Mouse (Mus musculus) intestine, embryonic 16.5 days (tissue): ENCODE results near the gene Olfr605. TPM values are rescaled to one million over a fixed set of nuclear protein-coding genes. Genes with fewer than 3 reads are reported as not detected.
"Not testable (repeated sequence)": the region's sequence is repeated elsewhere in the genome, so short reads cannot be mapped to it uniquely, and the experiment has no call there.

Experiments
- ATAC-seq: fragments of 200-750 bp; cut with Nextera tagmentation; 2 replicates; pipeline ENCODE4 v1.8.0; 2017; ENCODE audit warnings: moderate TSS enrichment, moderate library complexity
- H3K27ac ChIP-seq: fragments of 300-500 bp; sonication (generic); 2 replicates; pipeline ENCODE4 v1.5.1; 2014; ENCODE audit warnings: mild to moderate bottlenecking, low read length
- H3K27me3 ChIP-seq: fragments of 300-500 bp; sonication (generic); replicated peaks from 2 replicates; pipeline ENCODE4 v1.6.1; 2014; ENCODE audit warnings: low read length, control low read depth, mixed read lengths; ENCODE audit not compliant: control insufficient read depth, insufficient read depth
- H3K36me3 ChIP-seq: fragments of 300-500 bp; sonication (generic); 2 replicates; pipeline ENCODE4 v1.6.1; 2014; ENCODE audit warnings: low read length, control low read depth; ENCODE audit not compliant: control insufficient read depth, insufficient read depth
- H3K4me1 ChIP-seq: fragments of 300-500 bp; sonication (generic); 2 replicates; pipeline ENCODE4 v1.6.1; 2014; ENCODE audit warnings: low read length, control low read depth, mixed read lengths; ENCODE audit not compliant: control insufficient read depth, insufficient read depth
- H3K4me2 ChIP-seq: fragments of 300-500 bp; sonication (generic); 2 replicates; pipeline ENCODE4 v1.6.1; 2014; ENCODE audit warnings: low read depth, low read length, control low read depth
- H3K4me3 ChIP-seq: fragments of 300-500 bp; sonication (generic); 2 replicates; pipeline ENCODE4 v1.5.1; 2014; ENCODE audit warnings: mild to moderate bottlenecking, low read length
- H3K9ac ChIP-seq: fragments of 300-500 bp; sonication (generic); 2 replicates; pipeline ENCODE4 v1.6.1; 2014; ENCODE audit warnings: low read depth, low read length
- H3K9me3 ChIP-seq: fragments of 300-500 bp; sonication (generic); 2 replicates; pipeline ENCODE4 v1.6.1; 2016; ENCODE audit warnings: low read length, control low read depth; ENCODE audit not compliant: control insufficient read depth
- WGBS: fragments of 180-500 bp; shearing (Covaris S2); extraction: QIAGEN DNeasy Blood & Tissue Kit; methylation state at CpG from one replicate; pipeline ENCODE4 v1.1.7; 2014; 5-methylcytosine and 5-hydroxymethylcytosine counted together
- polyA plus RNA-seq: library from polyadenylated mRNA; unstranded; fragments of >200 nt; fragmentation: Nextera tagmentation; extraction: Ambion mirVana; gene quantifications from 2 replicates; pipeline ENCODE4 v1.2.1, GENCODE M21; 2015

Gene Olfr605
- polyA plus RNA-seq = not detected in 2 replicates

DNA sequence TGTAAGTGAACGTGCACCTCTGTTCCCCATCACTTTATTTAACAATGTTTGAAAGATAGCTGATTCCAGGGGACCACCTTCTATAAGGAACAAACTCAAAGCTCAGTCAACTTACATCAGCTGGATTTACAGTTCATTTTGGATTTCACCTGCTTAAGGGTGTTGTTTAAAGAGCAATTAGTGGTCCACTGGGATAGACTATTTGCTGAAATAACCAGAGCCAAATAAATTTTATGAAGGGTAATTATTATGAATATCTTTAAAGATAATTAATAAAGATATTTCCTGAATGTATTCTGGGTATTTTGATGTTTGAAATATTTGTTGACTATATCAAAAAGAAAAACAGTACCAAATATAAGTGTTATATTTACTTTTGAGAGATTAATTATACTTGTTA lies at the start of gene Olfr605:
Gene Olfr605 (minus strand): TSS at position 101 of the 400 bp plus-strand sequence.
- H3K36me3 ChIP-seq = no peaks in the 10 kb centered on the region
- 75% methylated on average over 1 of the region's 1 CpGs for WGBS
- H3K27me3 ChIP-seq = no peaks in the 10 kb centered on the region
- no peak within 1 kb of the TSS for H3K9ac ChIP-seq
- H3K4me3 ChIP-seq = no peak within 1 kb of the TSS
- no peak within 1 kb of the TSS for H3K27ac ChIP-seq
- no peak within 1 kb of the TSS for H3K4me2 ChIP-seq
- no peak for ATAC-seq
- no peaks in the 10 kb centered on the region for H3K9me3 ChIP-seq
- no peaks in the 10 kb centered on the region for H3K4me1 ChIP-seq

DNA sequence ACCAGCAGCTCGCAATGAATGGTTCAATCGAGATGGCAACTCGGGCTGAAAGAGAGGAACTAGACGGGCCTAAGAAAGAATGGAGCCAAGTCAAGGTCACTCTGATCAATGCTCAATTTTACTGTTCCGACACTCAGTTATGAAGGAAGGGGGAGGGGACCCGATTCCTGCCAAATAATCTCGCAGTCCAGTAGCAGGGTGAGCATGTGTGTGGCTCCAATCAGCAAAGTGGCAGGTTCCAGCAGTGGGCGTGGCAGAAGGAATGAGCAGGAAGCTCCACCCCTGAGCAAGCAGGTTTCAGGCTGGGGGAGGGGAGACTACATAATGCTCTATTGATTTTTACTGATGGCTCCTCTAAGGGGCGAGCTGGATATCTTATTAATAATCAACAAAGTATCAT lies 31.9 kb upstream of the Olfr605 start:
- not testable (repeated sequence) for H3K4me2 ChIP-seq, H3K4me1 ChIP-seq, H3K9me3 ChIP-seq, ATAC-seq, H3K4me3 ChIP-seq, H3K27ac ChIP-seq, H3K9ac ChIP-seq, H3K27me3 ChIP-seq, H3K36me3 ChIP-seq
- whole genome bisulfite sequencing = 76% methylated on average over 9 of the region's 9 CpGs

DNA sequence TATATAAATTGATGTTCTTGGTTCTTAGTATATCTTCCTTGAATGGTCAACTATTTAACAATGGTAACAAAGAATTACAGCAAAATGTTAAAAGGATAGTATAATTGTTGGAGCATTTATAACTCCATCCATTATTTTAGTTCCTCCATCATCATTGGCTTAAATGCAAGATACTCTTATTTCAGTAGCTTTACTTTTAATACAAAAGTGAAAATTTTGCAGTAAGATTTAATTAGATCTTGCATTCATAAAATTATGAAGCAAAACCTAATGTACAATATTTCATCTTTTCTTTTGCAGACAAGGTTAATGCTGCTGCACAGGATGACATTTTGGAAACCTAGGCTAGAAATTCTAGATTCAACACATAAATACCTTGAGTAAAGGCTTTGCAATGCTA lies 24.3 kb upstream of the Olfr605 start, which contains the start of gene Olfr608:
Gene Olfr608 (plus strand): TSS at position 301 of the 400 bp plus-strand sequence.
- H3K27ac ChIP-seq = no peak within 1 kb of the TSS
- ATAC-seq = no peak
- no peak within 1 kb of the TSS for H3K9ac ChIP-seq

DNA sequence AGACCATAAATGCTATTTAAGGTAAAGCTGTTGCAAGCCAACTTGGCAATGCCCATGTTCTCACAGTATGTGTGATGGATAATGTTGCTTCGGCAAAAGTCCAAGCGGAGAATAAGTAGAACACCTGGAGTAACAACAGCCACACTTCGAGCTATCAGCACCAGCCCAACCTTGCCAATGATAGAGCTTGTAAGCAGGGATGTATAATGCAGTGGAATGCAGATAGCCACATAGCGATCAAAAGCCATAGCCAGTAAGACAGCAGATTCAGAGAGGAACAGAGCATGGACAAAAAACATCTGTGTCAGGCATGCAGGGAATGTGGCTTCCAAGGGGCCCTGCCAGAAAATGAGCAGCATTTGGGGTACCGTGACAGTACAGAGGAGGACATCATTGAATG lies 15.4 kb upstream of the Olfr605 start:
- no peak overlapping the region for H3K9ac ChIP-seq
- H3K4me1 ChIP-seq = no peaks in the 10 kb centered on the region
- no peaks in the 10 kb centered on the region for H3K27me3 ChIP-seq
- no peak overlapping the region for H3K4me2 ChIP-seq
- 87% methylated on average over 5 of the region's 5 CpGs for WGBS
- H3K36me3 ChIP-seq = no peaks in the 10 kb centered on the region
- H3K27ac ChIP-seq = no peak overlapping the region
- no peak overlapping the region for H3K4me3 ChIP-seq
- ATAC-seq = no peak
- no peaks in the 10 kb centered on the region for H3K9me3 ChIP-seq

More for the DNA sequence above, 24.3 kb upstream of the Olfr605 start, which contains the start of gene Olfr608:
- no peaks in the 10 kb centered on the region for H3K27me3 ChIP-seq
- H3K4me2 ChIP-seq = no peak within 1 kb of the TSS
- H3K9me3 ChIP-seq = no peaks in the 10 kb centered on the region
- H3K36me3 ChIP-seq = no peaks in the 10 kb centered on the region
- no peaks in the 10 kb centered on the region for H3K4me1 ChIP-seq
- H3K4me3 ChIP-seq = no peak within 1 kb of the TSS

DNA sequence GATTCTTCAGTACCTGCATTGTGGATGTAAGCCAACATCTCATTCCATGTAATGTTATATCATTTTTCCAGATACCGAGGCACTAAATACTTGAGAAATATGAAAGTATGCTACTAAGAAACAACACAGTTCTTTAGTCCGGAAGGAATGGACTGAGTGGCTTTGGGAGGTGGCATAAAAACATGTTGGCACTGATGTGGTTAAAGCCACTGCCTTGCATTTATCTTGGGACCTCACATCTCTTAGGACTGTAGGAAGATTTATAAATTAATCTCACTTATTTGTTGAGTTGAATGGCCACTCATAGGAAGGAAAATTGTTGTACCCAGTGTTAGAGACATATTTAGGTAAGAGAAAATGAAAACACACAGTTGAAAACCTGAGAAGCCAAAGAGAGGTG lies 3.5 kb upstream of the Olfr605 start, which contains the start of gene Olfr606:
Gene Olfr606 (plus strand): TSS at position 301 of the 400 bp plus-strand sequence.
- Histone ChIP-seq H3K9ac (no peak within 1 kb of the TSS), H3K36me3 (no peaks in the 10 kb centered on the region), H3K4me1 (no peaks in the 10 kb centered on the region), H3K4me2 (no peak within 1 kb of the TSS), H3K9me3 (no peaks in the 10 kb centered on the region), H3K27me3 (no peaks in the 10 kb centered on the region), H3K4me3 (no peak within 1 kb of the TSS), H3K27ac (no peak within 1 kb of the TSS)
- 91% methylated on average over 2 of the region's 2 CpGs for WGBS
- no peak for ATAC-seq

DNA sequence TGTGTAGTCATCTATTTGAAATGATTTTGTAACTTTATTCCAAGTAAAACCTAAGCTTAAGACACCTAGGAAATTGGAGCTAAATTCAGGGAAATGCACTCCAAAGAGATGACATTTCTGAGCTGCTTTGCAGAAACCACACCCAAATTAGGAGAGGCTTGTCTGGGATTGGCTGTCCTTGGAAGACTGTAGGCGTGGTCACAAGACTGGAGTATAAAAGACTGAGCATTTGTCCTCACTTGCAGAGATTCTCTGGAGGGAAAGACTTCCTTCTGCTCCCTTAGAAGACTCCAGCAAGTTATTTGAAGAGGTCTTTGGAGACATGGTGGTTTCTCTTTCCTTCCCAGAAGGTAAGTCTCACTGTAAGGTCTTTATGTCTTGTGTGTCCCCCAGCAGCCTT lies 30.5 kb downstream of the Olfr605 start, which contains the start of gene Usp17lc:
Gene Usp17lc (plus strand): TSS at position 301 of the 400 bp plus-strand sequence.
- H3K9me3 ChIP-seq, H3K27me3 ChIP-seq: not testable (repeated sequence)
- WGBS = 100% methylated on average over 1 of the region's 1 CpGs

DNA sequence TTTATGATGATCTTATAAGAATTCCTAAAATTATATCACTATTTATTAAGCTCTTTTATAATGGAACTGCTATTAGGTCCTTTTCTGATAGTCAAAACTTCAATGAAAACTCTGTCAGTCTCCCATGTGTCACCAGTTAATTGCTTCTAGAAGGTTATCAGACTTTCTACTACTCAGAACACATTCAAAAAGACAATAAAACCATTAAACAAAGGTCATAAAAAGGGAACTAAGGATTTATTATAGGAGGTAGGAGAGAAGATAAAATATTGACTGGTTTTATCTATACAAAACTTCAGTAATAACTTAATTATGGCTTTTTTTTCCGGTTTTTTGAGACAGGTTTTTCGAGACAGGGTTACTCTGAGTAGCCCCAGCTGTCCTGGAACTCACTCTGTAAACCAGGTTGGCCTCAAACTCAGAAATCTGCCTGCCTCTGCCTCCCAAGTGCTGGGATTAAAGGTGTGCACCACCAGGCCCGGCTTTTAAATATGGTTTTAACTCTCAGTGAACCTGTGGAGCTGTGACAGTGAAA lies 38.7 kb downstream of the Olfr605 start:
- not testable (repeated sequence) for H3K4me2 ChIP-seq, H3K36me3 ChIP-seq, H3K4me1 ChIP-seq, H3K27ac ChIP-seq, H3K27me3 ChIP-seq, H3K9ac ChIP-seq, H3K9me3 ChIP-seq, H3K4me3 ChIP-seq
- 54% methylated on average over 3 of the region's 3 CpGs for WGBS
- peak; percentile 75 for ATAC-seq

More for the DNA sequence above, 30.5 kb downstream of the Olfr605 start, which contains the start of gene Usp17lc:
- not testable (repeated sequence) for H3K27ac ChIP-seq, H3K4me2 ChIP-seq, H3K9ac ChIP-seq, H3K4me1 ChIP-seq, H3K36me3 ChIP-seq, ATAC-seq, H3K4me3 ChIP-seq

DNA sequence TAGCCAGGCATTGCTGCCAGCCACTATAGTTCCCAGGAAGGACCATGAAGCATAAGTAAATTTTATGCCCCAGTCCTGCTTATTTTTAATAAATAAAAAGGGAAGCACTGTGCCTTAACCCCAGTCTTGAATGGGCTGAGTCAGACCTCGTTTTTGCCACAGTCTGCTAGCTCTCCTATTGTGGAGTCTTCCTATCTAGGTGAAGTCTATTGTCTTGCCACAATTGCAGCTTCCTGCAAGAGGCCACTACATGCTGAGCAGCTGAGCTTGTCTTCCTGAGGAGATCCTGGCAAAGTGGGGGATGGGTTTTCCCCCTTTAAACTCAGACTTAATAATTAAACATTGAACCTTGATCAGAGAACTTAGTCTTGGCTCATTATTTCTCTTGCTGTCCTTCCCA lies 46.3 kb downstream of the Olfr605 start:
- no peak overlapping the region for H3K9ac ChIP-seq
- no peaks in the 10 kb centered on the region for H3K4me1 ChIP-seq
- 24% methylated on average over 1 of the region's 1 CpGs for WGBS
- no peaks in the 10 kb centered on the region for H3K9me3 ChIP-seq
- H3K4me2 ChIP-seq = no peak overlapping the region
- H3K27ac ChIP-seq = no peak overlapping the region
- no peak overlapping the region for H3K4me3 ChIP-seq
- H3K36me3 ChIP-seq = no peaks in the 10 kb centered on the region
- H3K27me3 ChIP-seq = no peaks in the 10 kb centered on the region
- no peak for ATAC-seq

DNA sequence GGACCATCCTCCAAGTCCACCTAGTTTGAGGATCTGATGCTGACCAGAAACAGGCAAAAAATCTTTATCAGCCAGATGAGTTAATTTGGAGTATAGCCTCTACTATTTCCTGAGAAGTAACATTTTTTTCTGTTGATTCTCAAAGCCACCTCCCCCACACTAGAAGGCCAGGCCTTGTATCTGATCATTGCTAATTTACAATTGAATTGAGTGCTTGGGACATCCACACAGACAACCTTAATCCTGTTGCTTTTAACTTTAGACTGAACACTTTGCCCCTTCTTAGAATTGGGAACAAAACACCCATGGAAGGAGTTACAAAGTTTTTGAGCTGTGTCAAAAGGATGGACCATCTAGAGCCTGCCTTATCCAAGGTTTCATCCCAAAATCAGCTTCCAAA lies 47.5 kb downstream of the Olfr605 start:
- H3K4me2 ChIP-seq = no peak overlapping the region
- H3K4me1 ChIP-seq = no peaks in the 10 kb centered on the region
- H3K36me3 ChIP-seq = no peaks in the 10 kb centered on the region
- H3K27me3 ChIP-seq = no peaks in the 10 kb centered on the region
- H3K27ac ChIP-seq = no peak overlapping the region
- H3K9ac ChIP-seq = no peak overlapping the region
- H3K4me3 ChIP-seq = no peak overlapping the region
- ATAC-seq = no peak
- no peaks in the 10 kb centered on the region for H3K9me3 ChIP-seq
